Mouse (Mus musculus): ENCODE data around the gene Ropn1.
"Not testable (repeated sequence)": the region's sequence is repeated elsewhere in the genome, so short reads cannot be mapped to it uniquely, and the experiment has no call there.

Gene Ropn1

DNA sequence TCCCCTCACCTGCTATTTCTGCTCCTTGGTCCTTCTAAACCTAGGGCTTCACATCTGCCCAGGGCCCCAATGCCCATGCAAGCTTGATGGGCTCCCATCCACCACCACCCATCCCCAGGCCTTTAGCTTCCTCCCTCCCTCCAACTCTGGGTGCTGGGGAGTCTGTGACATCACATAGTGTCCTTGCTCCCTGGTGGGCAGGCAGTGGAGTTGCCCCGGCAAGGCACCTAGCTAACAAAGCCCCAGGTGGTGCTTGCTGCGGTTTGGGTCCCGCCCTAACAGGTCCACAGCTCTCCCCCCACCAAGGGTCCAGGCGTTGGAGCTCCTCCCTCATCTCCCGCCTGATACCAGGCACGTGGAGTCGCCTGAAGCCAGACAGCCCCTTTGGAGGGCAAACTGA is at the start of gene Ropn1:
Gene Ropn1, plus strand, starts transcription at position 301 of the 400 bp plus-strand sequence.
- CTCF ChIA-PET, result no interaction called here

DNA sequence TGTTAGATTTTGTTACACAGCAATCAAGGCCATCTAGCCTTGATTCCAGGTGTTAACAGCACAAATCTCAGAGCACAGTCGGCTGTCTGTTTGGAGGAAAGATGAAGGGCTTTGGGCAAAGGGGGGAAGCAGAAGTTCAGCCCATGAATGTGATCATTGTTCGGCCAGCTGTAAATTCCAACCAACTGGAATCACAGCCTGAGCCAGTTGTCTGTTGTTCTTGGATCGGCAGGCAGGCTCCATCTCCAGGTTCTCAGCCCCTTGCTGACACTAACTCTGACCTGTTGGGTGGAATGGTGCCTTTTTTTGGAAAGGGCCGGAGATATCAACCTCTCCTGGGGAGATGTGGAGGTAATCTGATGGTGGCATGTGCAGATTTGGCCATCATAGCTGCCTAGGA is 47.8 kb upstream of the Ropn1 start:
- CTCF ChIA-PET, result no interaction called here

GRCm38 (mm10) chr16:34603076-34603475 is 46.6 kb upstream of the Ropn1 start:
- CTCF ChIA-PET, result no interaction called here

DNA sequence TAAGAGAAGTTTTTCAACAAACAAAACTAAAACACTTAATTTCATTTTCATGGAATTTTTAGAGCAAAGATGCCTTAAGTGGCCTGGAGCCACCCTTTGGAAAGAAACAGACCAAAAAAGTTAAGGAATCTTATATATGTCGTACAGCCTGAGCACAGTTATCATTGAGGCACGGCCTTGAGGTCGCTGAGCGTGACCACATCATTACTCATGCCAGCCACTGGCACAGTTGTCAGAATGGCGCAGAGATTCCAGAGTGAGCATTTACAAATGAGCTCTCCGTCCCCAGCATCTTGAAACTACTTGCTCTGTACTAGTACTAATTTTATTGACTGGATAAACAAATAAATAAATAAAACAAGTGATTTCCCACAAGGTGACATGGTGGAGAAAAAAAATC is 45.9 kb upstream of the Ropn1 start:
- CTCF ChIA-PET, result no interaction called here

DNA sequence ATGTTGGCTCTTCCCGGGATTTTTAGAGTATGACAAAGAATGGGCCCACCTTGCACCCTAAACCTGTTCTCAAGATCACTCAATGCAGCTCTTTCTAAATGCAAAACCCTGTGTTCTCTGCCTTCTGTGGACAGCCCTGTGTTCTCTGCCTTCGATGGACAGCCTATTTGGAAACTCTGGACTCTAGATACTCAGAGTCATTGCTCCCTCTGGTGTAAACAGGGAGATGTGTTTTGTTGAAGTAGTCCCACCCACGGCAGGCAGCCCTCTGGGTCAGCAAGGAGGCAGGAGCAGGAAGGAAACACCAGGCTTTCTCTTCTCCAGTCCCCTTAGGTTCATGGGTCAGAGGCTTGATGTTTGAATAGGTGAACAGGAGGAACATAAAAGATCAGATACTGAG is 44.0 kb upstream of the Ropn1 start:
- CTCF ChIA-PET, result no interaction called here

- CTCF ChIA-PET, result no interaction called here
Measured at GRCm38 (mm10) chr16:34610137-34610536, 39.6 kb upstream of the Ropn1 start.

DNA sequence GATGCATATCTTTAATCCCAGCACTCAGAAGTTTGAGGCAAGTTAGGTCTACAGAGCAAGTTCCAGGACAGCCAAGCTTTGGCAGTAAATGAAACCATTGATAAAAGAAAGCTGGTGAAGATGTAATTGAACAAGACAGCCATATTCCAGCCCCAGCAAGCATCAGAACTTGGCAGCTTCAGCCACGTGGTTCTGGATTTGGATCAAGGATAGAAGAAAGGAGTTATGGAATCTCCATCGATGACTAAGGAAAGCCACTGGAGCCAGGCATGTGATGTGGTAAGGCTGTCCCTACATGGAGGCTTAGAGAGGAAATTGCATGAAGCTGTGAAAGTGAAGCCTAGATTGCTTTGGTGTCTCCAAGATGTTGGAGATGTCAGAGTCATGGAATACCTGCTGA is 35.7 kb upstream of the Ropn1 start:
- CTCF ChIA-PET, result no interaction called here

DNA sequence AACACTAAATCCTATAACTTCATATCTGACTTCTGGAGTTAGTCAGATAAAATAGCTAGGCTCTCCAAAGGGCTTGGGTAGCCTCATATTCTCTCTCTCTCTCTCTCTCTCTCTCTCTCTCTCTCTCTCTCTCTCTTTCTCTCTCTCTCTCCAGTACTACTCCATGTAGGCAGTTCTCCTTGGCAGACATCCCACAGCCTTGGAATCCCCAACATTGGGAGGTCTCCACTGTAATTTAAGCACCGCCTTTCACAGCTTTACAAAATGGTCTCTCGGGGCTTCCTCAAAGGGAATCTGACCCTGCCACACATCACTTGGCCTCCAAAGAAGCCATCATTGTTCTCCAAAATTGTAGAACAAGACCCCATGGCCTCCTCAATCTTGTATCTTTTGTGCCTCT is 22.1 kb upstream of the Ropn1 start:
- CTCF ChIA-PET, result interaction anchor here (0.6 kb wide), 1 partner anchor 138 kb away, joined by 3 read pairs; no protein-coding TSS in a partner anchor

GRCm38 (mm10) chr16:34628397-34628796 is 21.3 kb upstream of the Ropn1 start:
- CTCF ChIA-PET, result no interaction called here

DNA sequence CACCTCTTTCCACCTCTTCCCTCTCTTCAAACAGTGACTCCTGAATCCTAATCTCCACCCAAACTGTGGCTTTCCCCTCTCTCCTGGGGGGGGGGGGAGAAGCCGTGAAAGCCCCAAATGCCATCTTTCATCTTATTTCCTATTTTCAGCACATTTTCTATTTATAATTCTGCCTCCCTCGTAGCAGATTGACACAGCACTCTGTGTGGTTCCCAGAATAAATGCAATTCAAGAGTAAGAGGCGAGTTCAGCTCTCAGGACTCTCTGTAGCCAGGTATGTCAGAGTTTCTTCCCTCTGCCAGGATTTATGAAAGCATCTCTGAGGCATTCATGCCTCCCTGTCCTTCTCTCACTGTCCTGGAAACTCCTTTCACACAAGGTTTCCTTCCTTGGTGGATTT is 14.2 kb upstream of the Ropn1 start:
- CTCF ChIA-PET, result no interaction called here

GRCm38 (mm10) chr16:34643511-34644259 is 6.0 kb upstream of the Ropn1 start:
- CTCF ChIA-PET, result no interaction called here

DNA sequence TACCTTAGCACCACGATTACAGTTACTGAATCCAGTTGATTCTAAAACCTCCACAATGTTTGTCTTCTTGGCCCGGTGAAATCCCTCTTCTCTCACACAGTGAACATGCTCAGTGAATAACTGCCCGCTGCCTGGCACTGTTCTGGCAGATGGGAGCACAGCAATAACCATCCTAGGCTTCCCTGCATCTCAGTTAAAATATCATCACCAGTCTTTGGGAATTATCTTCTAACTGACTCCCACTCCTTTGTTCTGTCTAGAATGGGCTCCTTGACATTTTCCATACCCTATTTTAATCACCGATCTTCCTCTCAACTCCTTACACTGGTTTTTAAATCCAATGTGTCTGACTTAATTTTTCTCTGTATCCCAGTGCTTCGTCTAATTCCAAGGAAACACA is 3.3 kb downstream of the Ropn1 start:
- CTCF ChIA-PET, result no interaction called here

GRCm38 (mm10) chr16:34657566-34657965 is 7.8 kb downstream of the Ropn1 start:
- CTCF ChIA-PET, result not testable (repeated sequence)

- CTCF ChIA-PET, result no interaction called here
Measured at GRCm38 (mm10) chr16:34657983-34658382, 8.3 kb downstream of the Ropn1 start.

DNA sequence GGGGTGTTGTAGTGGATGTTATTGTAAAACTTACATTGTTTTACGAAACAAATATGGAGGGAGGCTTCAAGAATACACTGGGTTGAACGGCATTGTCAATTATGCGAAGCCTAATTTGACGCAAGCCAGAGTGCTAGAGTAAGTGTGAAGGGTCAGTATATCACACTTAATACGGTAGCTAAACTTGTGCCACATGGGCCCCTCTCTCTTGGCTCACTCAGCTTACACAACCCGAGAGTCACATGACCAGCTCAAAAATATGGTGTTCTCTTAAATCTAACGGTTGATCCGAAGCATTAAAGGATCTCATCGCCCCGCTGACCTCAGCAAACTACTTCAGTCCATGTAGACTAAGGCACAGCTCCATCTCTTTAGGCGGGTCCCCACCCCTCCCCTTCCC is 8.7 kb downstream of the Ropn1 start:
- CTCF ChIA-PET, result no interaction called here

GRCm38 (mm10) chr16:34664553-34664952 is 14.8 kb downstream of the Ropn1 start:
- CTCF ChIA-PET, result interaction anchor here (1.0 kb wide), 1 partner anchor 36 kb away, joined by 4 read pairs; no protein-coding TSS in a partner anchor

GRCm38 (mm10) chr16:34667031-34667726 is 17.5 kb downstream of the Ropn1 start:
- CTCF ChIA-PET, result interaction anchor here (1.4 to 1.9 kb wide), 2 partner anchors 33 to 35 kb away, joined by 5 to 14 read pairs; no protein-coding TSS in a partner anchor

- CTCF ChIA-PET, result interaction anchor here (1.9 kb wide), 1 partner anchor 32 kb away, joined by 14 read pairs; no protein-coding TSS in a partner anchor
Measured at GRCm38 (mm10) chr16:34668341-34668740, 18.6 kb downstream of the Ropn1 start.

DNA sequence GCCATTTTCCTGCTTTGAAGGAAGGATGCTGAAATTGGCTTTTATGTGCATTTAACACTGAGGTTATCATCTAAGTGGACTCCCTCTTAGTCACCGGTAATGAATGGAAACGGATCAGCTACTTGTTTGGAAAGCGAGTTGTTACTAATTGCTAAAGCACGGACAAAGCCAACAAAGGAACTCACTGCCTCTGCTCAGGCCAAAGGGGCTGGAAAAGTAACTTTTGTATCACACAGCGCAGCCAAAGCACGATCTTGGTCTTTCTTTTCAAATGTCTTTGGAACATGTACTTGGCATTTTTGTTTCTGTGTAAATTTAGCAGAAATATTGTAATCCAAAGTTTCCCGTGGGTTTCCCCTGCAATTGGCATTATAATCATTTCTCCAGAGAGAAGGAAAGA is 22.2 kb downstream of the Ropn1 start:
- CTCF ChIA-PET, result no interaction called here

GRCm38 (mm10) chr16:34672822-34673221 is 23.1 kb downstream of the Ropn1 start:
- CTCF ChIA-PET, result no interaction called here

- CTCF ChIA-PET, result no interaction called here
Measured at GRCm38 (mm10) chr16:34674365-34674764, 24.6 kb downstream of the Ropn1 start.

DNA sequence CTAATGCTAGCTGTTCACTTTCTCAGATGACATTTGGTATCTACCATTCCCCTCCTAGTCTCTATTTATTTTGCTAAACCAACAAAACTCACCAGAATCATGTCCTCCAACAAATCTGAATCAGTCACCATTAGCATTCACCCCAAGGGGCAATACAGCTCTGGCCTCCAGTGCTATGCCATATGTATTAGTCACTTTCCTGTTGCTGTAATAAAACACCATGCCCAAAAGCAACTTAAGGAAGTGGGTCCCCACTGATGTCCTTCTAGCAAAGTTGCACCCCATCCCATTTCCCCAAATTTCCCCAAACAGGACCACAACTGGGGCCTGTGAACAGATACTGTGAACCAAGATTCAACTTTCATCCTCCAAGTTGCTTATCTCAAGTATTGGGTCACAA is 32.1 kb downstream of the Ropn1 start:
- CTCF ChIA-PET, result interaction anchor here (0.8 kb wide), 1 partner anchor 8 kb away, joined by 3 read pairs; no protein-coding TSS in a partner anchor

- CTCF ChIA-PET, result interaction anchor here (0.7 kb wide), 1 partner anchor 8 kb away, joined by 3 read pairs; no protein-coding TSS in a partner anchor
Measured at GRCm38 (mm10) chr16:34689879-34690278, 40.2 kb downstream of the Ropn1 start.
